Mouse (Mus musculus): Measurements from ENCODE around the gene Btbd3.

Gene Btbd3

GRCm38 (mm10) chr2:138388591-138388990 lies 132.2 kb downstream of the Btbd3 start:
- DNase-seq (ENCODE audit: low read depth) = no peak

- DNase-seq (ENCODE audit: low read depth) = no peak
Observed at GRCm38 (mm10) chr2:138403046-138403445, 146.7 kb downstream of the Btbd3 start.

- no peak for DNase-seq (ENCODE audit: low read depth)
Observed at GRCm38 (mm10) chr2:138405753-138406528, 149.6 kb downstream of the Btbd3 start.

GRCm38 (mm10) chr2:138406703-138407102 lies 150.3 kb downstream of the Btbd3 start:
- DNase-seq (ENCODE audit: low read depth) = no peak

- no peak for DNase-seq (ENCODE audit: low read depth)
Observed at GRCm38 (mm10) chr2:138412537-138412936, 156.2 kb downstream of the Btbd3 start.

GRCm38 (mm10) chr2:138422321-138422720 lies 166.0 kb downstream of the Btbd3 start:
- DNase-seq (ENCODE audit: low read depth) = no peak

- no peak for DNase-seq (ENCODE audit: low read depth)
Observed at GRCm38 (mm10) chr2:138431991-138432390, 175.6 kb downstream of the Btbd3 start.

GRCm38 (mm10) chr2:138446466-138446865 lies 190.1 kb downstream of the Btbd3 start:
- no peak for DNase-seq (ENCODE audit: low read depth)

GRCm38 (mm10) chr2:138446943-138447342 lies 190.6 kb downstream of the Btbd3 start:
- no peak for DNase-seq (ENCODE audit: low read depth)

GRCm38 (mm10) chr2:138447681-138448080 lies 191.3 kb downstream of the Btbd3 start:
- no peak for DNase-seq (ENCODE audit: low read depth)

- DNase-seq (ENCODE audit: low read depth) = no peak
Observed at GRCm38 (mm10) chr2:138468046-138468572, 211.7 kb downstream of the Btbd3 start.

- no peak for DNase-seq (ENCODE audit: low read depth)
Observed at GRCm38 (mm10) chr2:138473407-138473806, 217.0 kb downstream of the Btbd3 start.

- DNase-seq (ENCODE audit: low read depth) = no peak
Observed at GRCm38 (mm10) chr2:138476486-138476885, 220.1 kb downstream of the Btbd3 start.

GRCm38 (mm10) chr2:138477278-138477677 lies 220.9 kb downstream of the Btbd3 start:
- DNase-seq (ENCODE audit: low read depth) = no peak

- no peak for DNase-seq (ENCODE audit: low read depth)
Observed at GRCm38 (mm10) chr2:138482541-138482940, 226.2 kb downstream of the Btbd3 start.

GRCm38 (mm10) chr2:138484871-138485270 lies 228.5 kb downstream of the Btbd3 start:
- DNase-seq (ENCODE audit: low read depth) = no peak

- no peak for DNase-seq (ENCODE audit: low read depth)
Observed at GRCm38 (mm10) chr2:138490688-138491405, 234.5 kb downstream of the Btbd3 start.

GRCm38 (mm10) chr2:138492176-138492575 lies 235.8 kb downstream of the Btbd3 start:
- DNase-seq (ENCODE audit: low read depth) = no peak

GRCm38 (mm10) chr2:138503866-138504380 lies 247.6 kb downstream of the Btbd3 start:
- DNase-seq (ENCODE audit: low read depth) = no peak

GRCm38 (mm10) chr2:138515531-138515930 lies 259.2 kb downstream of the Btbd3 start:
- DNase-seq (ENCODE audit: low read depth) = no peak

GRCm38 (mm10) chr2:138528461-138528860 lies 272.1 kb downstream of the Btbd3 start:
- no peak for DNase-seq (ENCODE audit: low read depth)

- DNase-seq (ENCODE audit: low read depth) = no peak
Observed at GRCm38 (mm10) chr2:138531160-138531967, 275.0 kb downstream of the Btbd3 start.
